Mouse (Mus musculus): ENCODE measurements at regions not wholly inside any gene's neighbourhood (a gene's known extent, or its start where the extent isn't known, plus 50 kb on each side); places are given as distances from the start of the nearest gene placed in this dataset.

- Histone ChIP-seq H3K4me1 (replicated peaks; ENCODE audit: control insufficient read depth, insufficient read depth, low read length) (no peaks in the 10 kb centered on the region), H3K4me3 (ENCODE audit: low read depth, low read length) (no peak overlapping the region), H3K27me3 (ENCODE audit: control insufficient read depth, insufficient read depth, low read length) (no peaks in the 10 kb centered on the region), H3K27ac (ENCODE audit: low read depth, low read length) (no peak overlapping the region), H3K9me3 (ENCODE audit: control insufficient read depth, low read length) (no peaks in the 10 kb centered on the region), H3K4me2 (replicated peaks; ENCODE audit: low read depth, low read length) (no peak overlapping the region), H3K9ac (ENCODE audit: low read depth, low read length) (no peak overlapping the region), H3K36me3 (ENCODE audit: control insufficient read depth, insufficient read depth, low read length) (no peaks in the 10 kb centered on the region)
- ATAC-seq (ENCODE audit: low FRiP score) (no peak), DNase-seq (ENCODE audit: low spot score) (no peak)
- 61% methylated on average over 4 of the region's 4 CpGs for WGBS
Observed at GRCm38 (mm10) chr19:14225787-14226186, 312.5 kb downstream of the Olfr1505 start.

GRCm38 (mm10) chr19:14226521-14226920 is 313.2 kb downstream of the Olfr1505 start:
- Histone ChIP-seq H3K27ac (ENCODE audit: low read depth, low read length) (no peak overlapping the region), H3K27me3 (ENCODE audit: control insufficient read depth, insufficient read depth, low read length) (no peaks in the 10 kb centered on the region), H3K36me3 (ENCODE audit: control insufficient read depth, insufficient read depth, low read length) (no peaks in the 10 kb centered on the region), H3K9me3 (ENCODE audit: control insufficient read depth, low read length) (no peaks in the 10 kb centered on the region), H3K9ac (ENCODE audit: low read depth, low read length) (no peak overlapping the region), H3K4me2 (replicated peaks; ENCODE audit: low read depth, low read length) (no peak overlapping the region), H3K4me1 (replicated peaks; ENCODE audit: control insufficient read depth, insufficient read depth, low read length) (no peaks in the 10 kb centered on the region), H3K4me3 (ENCODE audit: low read depth, low read length) (no peak overlapping the region)
- DNase-seq (ENCODE audit: low spot score) (no peak), ATAC-seq (ENCODE audit: low FRiP score) (no peak)

DNA sequence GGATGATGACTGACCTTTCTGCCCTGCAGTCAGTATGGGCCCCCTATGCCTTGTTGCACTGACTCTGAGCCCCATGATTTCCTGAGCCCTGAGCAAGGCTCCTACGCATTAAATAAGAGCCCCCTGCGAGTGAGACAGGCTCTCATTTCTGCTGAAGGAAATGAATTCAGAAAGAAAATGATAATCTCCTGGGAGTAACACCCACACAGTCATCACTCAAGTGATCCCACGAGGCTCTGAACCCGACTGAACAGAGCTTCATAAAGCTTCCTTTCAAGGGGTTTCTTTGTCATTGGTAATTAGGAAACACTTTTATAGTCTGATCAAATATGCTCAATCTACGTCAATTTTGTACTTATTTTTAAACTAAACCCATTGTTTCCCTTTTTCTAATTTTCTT is 330.2 kb downstream of the Olfr1505 start:
- Histone ChIP-seq H3K4me1 (replicated peaks; ENCODE audit: control insufficient read depth, insufficient read depth, low read length) (no peaks in the 10 kb centered on the region), H3K27me3 (ENCODE audit: control insufficient read depth, insufficient read depth, low read length) (no peaks in the 10 kb centered on the region)

DNA sequence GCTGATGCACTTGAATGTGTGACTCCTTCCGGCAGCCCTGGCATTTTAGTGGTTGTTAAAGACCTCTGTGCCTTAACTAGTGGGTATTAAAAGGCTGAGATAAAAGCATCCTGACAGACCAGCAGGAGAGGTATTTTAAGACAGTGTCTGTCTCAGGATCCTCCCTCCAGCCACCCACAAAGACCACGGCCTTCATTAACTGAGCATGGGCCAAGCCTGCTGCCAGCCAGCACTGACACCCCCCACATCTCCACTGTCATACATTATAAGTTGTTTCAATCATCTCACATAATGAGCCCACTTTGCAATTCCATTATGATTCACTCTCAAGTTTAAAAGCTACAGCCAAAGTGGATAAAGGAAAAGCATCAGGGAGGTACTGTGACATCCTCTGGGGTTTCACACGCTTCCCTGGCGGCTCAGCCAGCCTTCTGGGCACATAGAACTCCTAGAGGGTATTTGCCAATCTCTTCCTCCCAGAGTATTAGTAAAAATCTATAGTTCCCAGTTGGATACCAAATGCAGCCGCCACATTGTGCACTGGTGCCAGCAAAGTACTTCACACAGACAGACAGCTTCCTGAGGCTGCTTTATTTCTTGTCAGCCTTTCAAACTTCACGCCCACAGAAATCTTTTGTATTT is 333.8 kb downstream of the Olfr1505 start:
- H3K36me3 ChIP-seq (ENCODE audit: control insufficient read depth, insufficient read depth, low read length) = no peaks in the 10 kb centered on the region
- H3K4me3 ChIP-seq (ENCODE audit: low read depth, low read length) = no peak overlapping the region
- 66% methylated on average over 6 of the region's 6 CpGs for WGBS
- DNase-seq (ENCODE audit: low spot score) = no peak
- H3K9ac ChIP-seq (ENCODE audit: low read depth, low read length) = no peak overlapping the region
- H3K4me1 ChIP-seq (replicated peaks; ENCODE audit: control insufficient read depth, insufficient read depth, low read length) = no peaks in the 10 kb centered on the region
- no peaks in the 10 kb centered on the region for H3K27me3 ChIP-seq (ENCODE audit: control insufficient read depth, insufficient read depth, low read length)
- H3K27ac ChIP-seq (ENCODE audit: low read depth, low read length) = no peak overlapping the region
- H3K9me3 ChIP-seq (ENCODE audit: control insufficient read depth, low read length) = no peaks in the 10 kb centered on the region
- no peak overlapping the region for H3K4me2 ChIP-seq (replicated peaks; ENCODE audit: low read depth, low read length)
- ATAC-seq (ENCODE audit: low FRiP score) = no peak

More for the DNA sequence above, 330.2 kb downstream of the Olfr1505 start:
- Histone ChIP-seq H3K36me3 (ENCODE audit: control insufficient read depth, insufficient read depth, low read length) (no peaks in the 10 kb centered on the region), H3K4me2 (replicated peaks; ENCODE audit: low read depth, low read length) (no peak overlapping the region), H3K27ac (ENCODE audit: low read depth, low read length) (no peak overlapping the region), H3K9ac (ENCODE audit: low read depth, low read length) (no peak overlapping the region), H3K9me3 (ENCODE audit: control insufficient read depth, low read length) (no peaks in the 10 kb centered on the region), H3K4me3 (ENCODE audit: low read depth, low read length) (no peak overlapping the region)
- ATAC-seq (ENCODE audit: low FRiP score) (no peak), DNase-seq (ENCODE audit: low spot score) (no peak)
- 57% methylated on average over 5 of the region's 5 CpGs for WGBS

- Histone ChIP-seq H3K9ac (ENCODE audit: low read depth, low read length) (no peak overlapping the region), H3K9me3 (ENCODE audit: control insufficient read depth, low read length) (no peaks in the 10 kb centered on the region), H3K27me3 (ENCODE audit: control insufficient read depth, insufficient read depth, low read length) (no peaks in the 10 kb centered on the region), H3K36me3 (ENCODE audit: control insufficient read depth, insufficient read depth, low read length) (no peaks in the 10 kb centered on the region), H3K27ac (ENCODE audit: low read depth, low read length) (no peak overlapping the region), H3K4me2 (replicated peaks; ENCODE audit: low read depth, low read length) (no peak overlapping the region), H3K4me3 (ENCODE audit: low read depth, low read length) (no peak overlapping the region), H3K4me1 (replicated peaks; ENCODE audit: control insufficient read depth, insufficient read depth, low read length) (no peaks in the 10 kb centered on the region)
- WGBS = 74% methylated on average over 1 of the region's 1 CpGs
- no peak for DNase-seq (ENCODE audit: low spot score)
- no peak for ATAC-seq (ENCODE audit: low FRiP score)
Observed at GRCm38 (mm10) chr19:14247979-14248378, 334.6 kb downstream of the Olfr1505 start.

DNA sequence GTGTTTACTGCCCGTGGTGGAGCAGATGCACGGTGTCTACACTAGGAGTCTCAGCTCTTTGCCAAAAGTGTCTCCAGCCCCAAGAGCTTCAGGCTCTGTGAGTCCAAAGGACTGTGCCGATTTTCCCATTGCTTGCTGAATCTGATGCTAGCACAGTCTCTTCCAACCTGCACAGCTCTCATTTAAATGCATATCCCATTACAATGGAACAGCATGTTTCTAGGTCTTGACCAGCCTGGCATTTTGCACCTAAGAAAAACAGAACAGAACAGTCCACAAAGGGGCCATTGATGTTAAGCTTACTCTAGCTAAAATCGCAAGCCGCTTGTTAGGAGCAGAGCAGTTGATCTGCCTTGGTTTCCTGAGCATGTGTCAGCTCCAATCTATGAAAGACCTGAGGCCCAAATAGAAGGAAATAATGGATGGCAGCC is 339.2 kb downstream of the Tle4 start:
- Histone ChIP-seq H3K4me2 (replicated peaks; ENCODE audit: low read depth, low read length) (no peak overlapping the region), H3K9ac (ENCODE audit: low read depth, low read length) (no peak overlapping the region), H3K27me3 (ENCODE audit: control insufficient read depth, insufficient read depth, low read length) (no peaks in the 10 kb centered on the region), H3K4me3 (ENCODE audit: low read depth, low read length) (no peak overlapping the region), H3K36me3 (ENCODE audit: control insufficient read depth, insufficient read depth, low read length) (no peaks in the 10 kb centered on the region), H3K27ac (ENCODE audit: low read depth, low read length) (no peak overlapping the region), H3K4me1 (replicated peaks; ENCODE audit: control insufficient read depth, insufficient read depth, low read length) (no peaks in the 10 kb centered on the region), H3K9me3 (ENCODE audit: control insufficient read depth, low read length) (no peaks in the 10 kb centered on the region)
- ATAC-seq (ENCODE audit: low FRiP score) = peak; percentile 35; the same call in 1 of the 2 replicates
- peak; percentile 17 for DNase-seq (ENCODE audit: low spot score)
- 25% methylated on average over 5 of the region's 5 CpGs for WGBS

DNA sequence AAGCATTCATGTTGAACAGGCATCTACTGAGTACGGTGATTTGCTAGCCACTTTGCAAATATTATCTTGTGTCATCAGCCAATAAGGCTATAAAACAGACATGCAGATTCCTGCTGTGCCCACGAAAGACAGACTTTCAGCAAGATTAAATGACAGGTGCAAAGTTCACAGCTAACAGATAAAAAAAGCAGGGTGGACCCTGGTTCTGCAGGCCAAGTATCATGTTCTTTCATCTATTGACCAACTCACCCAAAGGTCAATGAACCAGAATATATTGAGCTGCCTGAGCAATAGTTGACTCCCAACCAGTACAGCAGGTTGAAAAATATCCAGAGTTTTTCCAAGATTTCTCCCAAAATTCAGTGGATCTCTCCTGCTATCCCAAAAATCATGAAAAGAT is 338.6 kb downstream of the Tle4 start:
- Histone ChIP-seq H3K4me3 (ENCODE audit: low read depth, low read length) (no peak overlapping the region), H3K4me2 (replicated peaks; ENCODE audit: low read depth, low read length) (no peak overlapping the region), H3K36me3 (ENCODE audit: control insufficient read depth, insufficient read depth, low read length) (no peaks in the 10 kb centered on the region), H3K9me3 (ENCODE audit: control insufficient read depth, low read length) (no peaks in the 10 kb centered on the region), H3K4me1 (replicated peaks; ENCODE audit: control insufficient read depth, insufficient read depth, low read length) (no peaks in the 10 kb centered on the region), H3K9ac (ENCODE audit: low read depth, low read length) (no peak overlapping the region), H3K27ac (ENCODE audit: low read depth, low read length) (no peak overlapping the region), H3K27me3 (ENCODE audit: control insufficient read depth, insufficient read depth, low read length) (no peaks in the 10 kb centered on the region)
- DNase-seq (ENCODE audit: low spot score) (no peak), ATAC-seq (ENCODE audit: low FRiP score) (no peak; the same call in 1 of the 2 replicates)
- 32% methylated on average over 2 of the region's 2 CpGs for WGBS

DNA sequence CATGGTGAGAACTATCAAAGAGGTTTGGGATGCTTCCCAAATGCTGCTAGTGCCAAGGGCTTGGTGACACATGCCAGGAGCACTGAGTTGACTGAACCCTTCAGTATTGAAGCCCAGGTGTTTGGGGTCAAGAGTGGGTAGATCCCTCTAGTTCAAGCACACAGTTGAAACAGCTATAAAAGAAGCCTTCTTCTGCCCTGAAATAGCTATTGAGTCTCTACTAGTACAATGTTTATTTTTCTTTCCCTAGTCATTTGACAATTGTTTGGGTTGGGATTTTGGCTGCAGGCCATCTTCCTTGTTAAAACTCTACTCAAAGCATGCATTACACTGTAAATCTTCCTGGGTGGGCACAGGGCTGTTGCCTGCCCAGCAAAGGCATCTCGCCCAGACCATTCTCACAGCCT is 308.5 kb downstream of the Tle4 start:
- WGBS = 63% methylated on average over 1 of the region's 1 CpGs

GRCm38 (mm10) chr19:14290911-14291310 is 306.9 kb downstream of the Tle4 start:
- no peaks in the 10 kb centered on the region for H3K27me3 ChIP-seq (ENCODE audit: control insufficient read depth, insufficient read depth, low read length)
- no peak for DNase-seq (ENCODE audit: low spot score)
- 87% methylated on average over 6 of the region's 6 CpGs for WGBS
- no peak overlapping the region for H3K9ac ChIP-seq (ENCODE audit: low read depth, low read length)
- no peak overlapping the region for H3K4me2 ChIP-seq (replicated peaks; ENCODE audit: low read depth, low read length)
- no peak overlapping the region for H3K27ac ChIP-seq (ENCODE audit: low read depth, low read length)
- H3K9me3 ChIP-seq (ENCODE audit: control insufficient read depth, low read length) = no peaks in the 10 kb centered on the region
- no peak for ATAC-seq (ENCODE audit: low FRiP score)
- H3K36me3 ChIP-seq (ENCODE audit: control insufficient read depth, insufficient read depth, low read length) = no peaks in the 10 kb centered on the region
- H3K4me1 ChIP-seq (replicated peaks; ENCODE audit: control insufficient read depth, insufficient read depth, low read length) = no peaks in the 10 kb centered on the region
- H3K4me3 ChIP-seq (ENCODE audit: low read depth, low read length) = no peak overlapping the region

More for the DNA sequence above, 308.5 kb downstream of the Tle4 start:
- Histone ChIP-seq H3K4me2 (replicated peaks; ENCODE audit: low read depth, low read length) (no peak overlapping the region), H3K36me3 (ENCODE audit: control insufficient read depth, insufficient read depth, low read length) (no peaks in the 10 kb centered on the region), H3K27ac (ENCODE audit: low read depth, low read length) (no peak overlapping the region), H3K9ac (ENCODE audit: low read depth, low read length) (no peak overlapping the region), H3K4me1 (replicated peaks; ENCODE audit: control insufficient read depth, insufficient read depth, low read length) (no peaks in the 10 kb centered on the region), H3K27me3 (ENCODE audit: control insufficient read depth, insufficient read depth, low read length) (no peaks in the 10 kb centered on the region), H3K4me3 (ENCODE audit: low read depth, low read length) (no peak overlapping the region), H3K9me3 (ENCODE audit: control insufficient read depth, low read length) (no peaks in the 10 kb centered on the region)
- ATAC-seq (ENCODE audit: low FRiP score) (no peak), DNase-seq (ENCODE audit: low spot score) (no peak)
